Mouse (Mus musculus): ENCODE results near the gene Rnaseh2a. TPM values are rescaled to one million over a fixed set of nuclear protein-coding genes. Genes with fewer than 3 reads are reported as not detected.

The Rnaseh2a gene
- polyA plus RNA-seq, 1 experiment = 1,424 TPM

DNA sequence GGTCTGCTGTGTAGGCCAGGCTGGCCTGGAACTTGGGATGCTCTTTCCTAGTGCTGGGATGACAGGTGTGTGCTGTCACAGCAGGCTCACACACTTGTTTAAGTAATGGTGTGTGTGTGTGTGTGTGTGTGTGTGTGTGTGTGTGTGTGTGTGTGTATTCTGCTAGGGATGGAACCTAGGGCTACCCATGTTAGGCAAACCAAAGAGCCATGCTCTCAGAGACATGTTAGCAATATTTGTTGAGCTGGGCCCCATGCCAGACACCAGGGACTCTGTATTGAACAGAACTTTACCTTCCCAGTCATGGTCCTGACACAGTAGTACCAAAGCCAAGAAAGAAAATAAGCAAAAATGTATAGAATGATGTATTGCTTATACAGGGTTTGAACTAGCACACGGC, 42.1 kb downstream of the Rnaseh2a start:
- Histone ChIP-seq H3K36me3 (ENCODE audit: control insufficient read depth, insufficient read depth, low read length) (no peaks in the 10 kb centered on the region), H3K27ac (ENCODE audit: control insufficient read depth, insufficient read depth, low read depth, low read length) (no peak overlapping the region), H3K27me3 (ENCODE audit: control insufficient read depth, insufficient read depth, low read length) (no peaks in the 10 kb centered on the region), H3K4me3 (ENCODE audit: control insufficient read depth, low read depth, low read length) (no peak overlapping the region), H3K4me1 (ENCODE audit: control insufficient read depth, insufficient read depth, low read length) (peaks cover 7% of the 10 kb centered on the region)
- TF ChIP-seq CTCF (IDR thresholded peaks at IDR 0.05; ENCODE audit: control insufficient read depth, insufficient read depth, insufficient replicate concordance, low read depth, low read length) (no peak), POLR2A (IDR thresholded peaks at IDR 0.05; ENCODE audit: control insufficient read depth, low read depth, low read length) (no peak)

DNA sequence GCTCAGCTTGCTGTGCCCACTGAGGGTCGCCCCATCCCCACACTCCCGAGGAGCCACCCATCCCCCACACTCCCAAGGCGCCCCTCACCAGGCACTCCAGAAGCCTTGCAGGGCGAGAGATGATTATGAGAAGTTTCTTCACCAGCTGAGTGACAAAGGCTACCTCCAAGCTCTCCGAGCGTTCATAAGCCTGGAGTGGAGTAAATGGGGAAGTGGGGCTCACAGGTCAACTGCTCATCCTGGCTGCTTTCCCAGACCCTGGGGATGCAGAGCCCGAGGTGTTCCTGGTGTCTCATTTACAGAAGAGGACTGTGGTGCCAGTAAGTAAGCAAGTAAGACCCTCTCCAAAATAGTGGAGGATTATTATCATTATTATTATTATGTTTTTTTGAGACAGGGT, 44.0 kb downstream of the Rnaseh2a start:
- H3K27ac ChIP-seq (ENCODE audit: control insufficient read depth, insufficient read depth, low read depth, low read length) = no peak overlapping the region
- H3K4me1 ChIP-seq (ENCODE audit: control insufficient read depth, insufficient read depth, low read length) = peaks cover 7% of the 10 kb centered on the region
- H3K36me3 ChIP-seq (ENCODE audit: control insufficient read depth, insufficient read depth, low read length) = no peaks in the 10 kb centered on the region
- H3K4me3 ChIP-seq (ENCODE audit: control insufficient read depth, low read depth, low read length) = no peak overlapping the region
- TF ChIP-seq CTCF (IDR thresholded peaks at IDR 0.05; ENCODE audit: control insufficient read depth, insufficient read depth, insufficient replicate concordance, low read depth, low read length) = no peak
- no peak for TF ChIP-seq POLR2A (IDR thresholded peaks at IDR 0.05; ENCODE audit: control insufficient read depth, low read depth, low read length)
- H3K27me3 ChIP-seq (ENCODE audit: control insufficient read depth, insufficient read depth, low read length) = no peaks in the 10 kb centered on the region

DNA sequence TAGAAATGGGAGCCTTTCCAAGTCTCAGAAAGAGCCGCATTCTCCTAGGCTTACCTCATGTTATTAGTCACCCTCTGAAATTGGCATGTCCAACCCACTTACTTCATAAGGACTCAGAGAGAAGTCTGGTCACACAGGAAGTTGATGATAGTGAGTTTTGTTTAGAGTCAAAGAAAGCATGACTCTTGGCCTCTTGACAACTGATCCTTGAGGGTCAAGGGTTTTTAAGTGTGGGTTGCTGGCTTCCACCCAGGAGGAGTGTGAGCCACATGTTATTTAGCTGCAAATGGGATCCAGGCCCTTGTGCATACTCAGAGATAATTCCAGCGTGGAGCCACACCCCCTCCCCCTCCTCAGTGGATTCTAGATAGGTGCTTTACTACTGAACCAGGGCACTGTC, 48.0 kb downstream of the Rnaseh2a start:
- Histone ChIP-seq H3K27ac (ENCODE audit: control insufficient read depth, insufficient read depth, low read depth, low read length) (no peak overlapping the region), H3K4me3 (ENCODE audit: control insufficient read depth, low read depth, low read length) (no peak overlapping the region), H3K4me1 (ENCODE audit: control insufficient read depth, insufficient read depth, low read length) (no peaks in the 10 kb centered on the region), H3K36me3 (ENCODE audit: control insufficient read depth, insufficient read depth, low read length) (no peaks in the 10 kb centered on the region), H3K27me3 (ENCODE audit: control insufficient read depth, insufficient read depth, low read length) (no peaks in the 10 kb centered on the region)
- no peak for TF ChIP-seq CTCF (IDR thresholded peaks at IDR 0.05; ENCODE audit: control insufficient read depth, insufficient read depth, insufficient replicate concordance, low read depth, low read length)
- TF ChIP-seq POLR2A (IDR thresholded peaks at IDR 0.05; ENCODE audit: control insufficient read depth, low read depth, low read length) = no peak

DNA sequence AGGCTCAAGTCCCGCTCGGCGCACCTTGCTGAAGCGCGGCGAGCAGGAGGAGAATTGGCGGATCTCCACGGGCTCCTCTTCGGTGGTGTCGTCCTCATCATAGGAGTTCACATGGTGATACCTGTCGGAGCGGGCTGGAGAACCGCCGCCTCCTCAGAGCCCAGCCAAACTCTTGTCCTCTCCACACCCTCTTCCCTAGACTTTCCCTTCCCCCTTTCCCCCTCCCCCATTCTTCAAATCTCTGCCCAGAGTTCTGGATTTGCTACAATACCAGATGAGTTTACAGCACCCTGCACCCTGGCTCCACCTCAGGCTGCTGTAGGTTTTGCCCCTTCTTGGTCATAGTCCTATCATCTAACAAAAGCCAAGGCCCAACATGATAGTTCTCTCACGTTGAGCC, 50.9 kb downstream of the Rnaseh2a start:
- no peak overlapping the region for H3K27ac ChIP-seq (ENCODE audit: control insufficient read depth, insufficient read depth, low read depth, low read length)
- no peaks in the 10 kb centered on the region for H3K27me3 ChIP-seq (ENCODE audit: control insufficient read depth, insufficient read depth, low read length)
- TF ChIP-seq CTCF (IDR thresholded peaks at IDR 0.05; ENCODE audit: control insufficient read depth, insufficient read depth, insufficient replicate concordance, low read depth, low read length) (no peak), POLR2A (IDR thresholded peaks at IDR 0.05; ENCODE audit: control insufficient read depth, low read depth, low read length) (no peak)
- no peak overlapping the region for H3K4me3 ChIP-seq (ENCODE audit: control insufficient read depth, low read depth, low read length)
- peaks cover under 1% of the 10 kb centered on the region; the same call in 1 of the 2 replicates for H3K4me1 ChIP-seq (ENCODE audit: control insufficient read depth, insufficient read depth, low read length)
- H3K36me3 ChIP-seq (ENCODE audit: control insufficient read depth, insufficient read depth, low read length) = no peaks in the 10 kb centered on the region

DNA sequence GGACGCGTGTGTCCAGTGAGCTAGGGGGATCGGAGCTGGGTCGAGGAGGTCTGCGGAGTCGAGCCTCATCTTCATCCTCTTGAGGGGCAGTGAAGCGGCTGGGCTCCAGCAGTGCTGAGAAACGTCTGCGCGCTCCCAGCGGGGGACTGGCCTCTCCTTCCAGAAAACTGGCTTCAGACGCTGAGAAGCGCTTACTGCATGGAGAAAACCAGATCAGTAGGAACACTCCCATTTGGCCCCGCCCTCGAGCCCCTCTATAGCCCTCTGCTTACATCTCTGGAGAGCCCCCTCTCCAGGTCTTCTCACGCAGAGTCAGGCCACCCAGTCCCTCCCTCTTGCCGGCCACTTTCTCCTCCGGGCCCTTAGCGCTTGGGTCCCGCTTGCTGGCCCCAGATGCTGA, 51.8 kb downstream of the Rnaseh2a start:
- H3K4me1 ChIP-seq (ENCODE audit: control insufficient read depth, insufficient read depth, low read length) = peaks cover 7% of the 10 kb centered on the region
- no peak for TF ChIP-seq POLR2A (IDR thresholded peaks at IDR 0.05; ENCODE audit: control insufficient read depth, low read depth, low read length)
- TF ChIP-seq CTCF (IDR thresholded peaks at IDR 0.05; ENCODE audit: control insufficient read depth, insufficient read depth, insufficient replicate concordance, low read depth, low read length) = no peak
- no peaks in the 10 kb centered on the region for H3K27me3 ChIP-seq (ENCODE audit: control insufficient read depth, insufficient read depth, low read length)
- H3K36me3 ChIP-seq (ENCODE audit: control insufficient read depth, insufficient read depth, low read length) = no peaks in the 10 kb centered on the region
- H3K27ac ChIP-seq (ENCODE audit: control insufficient read depth, insufficient read depth, low read depth, low read length) = no peak overlapping the region
- no peak overlapping the region; the same call in 1 of the 2 replicates for H3K4me3 ChIP-seq (ENCODE audit: control insufficient read depth, low read depth, low read length)

DNA sequence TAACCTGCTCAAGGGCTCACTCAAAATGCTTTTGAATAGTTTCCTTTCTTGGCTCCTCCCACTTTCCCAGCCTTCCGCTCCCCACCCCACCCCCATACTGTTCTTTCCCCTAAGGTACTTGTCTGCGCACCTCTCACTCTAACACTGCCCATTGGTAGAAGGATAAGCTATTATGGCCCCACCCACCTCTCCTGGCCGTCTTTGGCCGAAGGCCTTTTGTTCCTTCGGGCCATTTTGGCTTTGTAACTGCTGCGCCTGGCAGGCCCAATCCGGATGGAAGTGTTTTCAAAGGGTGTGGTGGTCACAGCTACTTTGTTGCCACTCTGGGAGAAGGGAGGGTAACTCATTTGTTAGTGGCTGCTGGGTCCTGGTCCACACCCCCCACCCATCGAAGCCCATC, 54.3 kb downstream of the Rnaseh2a start:
- H3K4me1 ChIP-seq (ENCODE audit: control insufficient read depth, insufficient read depth, low read length) = peaks cover 14% of the 10 kb centered on the region
- H3K27ac ChIP-seq (ENCODE audit: control insufficient read depth, insufficient read depth, low read depth, low read length) = no peak overlapping the region
- no peaks in the 10 kb centered on the region for H3K36me3 ChIP-seq (ENCODE audit: control insufficient read depth, insufficient read depth, low read length)
- TF ChIP-seq CTCF (IDR thresholded peaks at IDR 0.05; ENCODE audit: control insufficient read depth, insufficient read depth, insufficient replicate concordance, low read depth, low read length) (no peak), POLR2A (IDR thresholded peaks at IDR 0.05; ENCODE audit: control insufficient read depth, low read depth, low read length) (no peak)
- H3K27me3 ChIP-seq (ENCODE audit: control insufficient read depth, insufficient read depth, low read length) = no peaks in the 10 kb centered on the region
- H3K4me3 ChIP-seq (ENCODE audit: control insufficient read depth, low read depth, low read length) = no peak overlapping the region

DNA sequence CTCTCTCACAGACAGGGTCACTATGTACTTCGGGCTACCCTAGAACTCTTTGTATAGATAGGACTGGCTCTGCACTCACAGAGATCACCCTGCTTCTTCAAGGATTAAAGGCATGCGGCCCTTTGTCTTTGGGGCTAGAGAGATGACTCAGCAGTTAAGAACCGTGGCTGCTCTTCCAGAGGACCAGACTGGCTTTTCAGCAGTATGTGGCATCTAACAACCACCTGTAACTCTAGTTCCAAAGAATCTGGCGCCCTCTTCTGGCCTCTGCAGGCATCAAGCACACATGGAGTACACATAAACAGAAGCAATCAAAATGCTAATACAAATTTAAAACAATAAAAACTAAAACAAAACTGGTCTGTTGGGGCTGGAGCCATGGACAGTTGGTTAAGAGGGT, 55.6 kb downstream of the Rnaseh2a start:
- Histone ChIP-seq H3K36me3 (ENCODE audit: control insufficient read depth, insufficient read depth, low read length) (no peaks in the 10 kb centered on the region), H3K4me3 (ENCODE audit: control insufficient read depth, low read depth, low read length) (no peak overlapping the region), H3K27ac (ENCODE audit: control insufficient read depth, insufficient read depth, low read depth, low read length) (no peak overlapping the region), H3K27me3 (ENCODE audit: control insufficient read depth, insufficient read depth, low read length) (no peaks in the 10 kb centered on the region), H3K4me1 (ENCODE audit: control insufficient read depth, insufficient read depth, low read length) (peaks cover 16% of the 10 kb centered on the region)
- TF ChIP-seq POLR2A (IDR thresholded peaks at IDR 0.05; ENCODE audit: control insufficient read depth, low read depth, low read length) (no peak), CTCF (IDR thresholded peaks at IDR 0.05; ENCODE audit: control insufficient read depth, insufficient read depth, insufficient replicate concordance, low read depth, low read length) (no peak)

DNA sequence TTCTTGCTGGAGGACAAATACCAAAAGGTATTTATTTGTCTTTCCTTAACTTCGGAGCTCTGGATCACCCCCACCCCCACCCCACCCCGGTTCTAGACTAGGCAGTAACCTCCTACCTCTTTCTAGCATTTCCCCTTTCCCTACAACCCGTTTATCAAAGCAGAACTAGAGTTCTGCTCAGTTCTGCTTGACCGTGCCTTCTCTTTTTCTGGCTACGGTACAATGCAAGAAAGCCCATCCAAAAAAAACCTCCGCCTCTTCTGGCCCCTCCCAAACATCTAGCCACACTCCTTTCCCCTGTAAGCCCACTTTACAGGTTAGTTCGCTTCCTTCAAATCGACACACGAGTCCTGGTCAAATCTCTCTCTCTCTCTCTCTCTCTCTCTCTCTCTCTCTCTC, 56.1 kb downstream of the Rnaseh2a start:
- Histone ChIP-seq H3K4me1 (ENCODE audit: control insufficient read depth, insufficient read depth, low read length) (peaks cover 21% of the 10 kb centered on the region), H3K36me3 (ENCODE audit: control insufficient read depth, insufficient read depth, low read length) (no peaks in the 10 kb centered on the region), H3K27ac (ENCODE audit: control insufficient read depth, insufficient read depth, low read depth, low read length) (no peak overlapping the region), H3K27me3 (ENCODE audit: control insufficient read depth, insufficient read depth, low read length) (no peaks in the 10 kb centered on the region; the same call in 1 of the 2 replicates), H3K4me3 (ENCODE audit: control insufficient read depth, low read depth, low read length) (peak overlapping the region; percentile 77)
- TF ChIP-seq CTCF (IDR thresholded peaks at IDR 0.05; ENCODE audit: control insufficient read depth, insufficient read depth, insufficient replicate concordance, low read depth, low read length) = no peak
- TF ChIP-seq POLR2A (IDR thresholded peaks at IDR 0.05; ENCODE audit: control insufficient read depth, low read depth, low read length) = no peak
